Mouse (Mus musculus): ENCODE data around the gene Nup214. TPM values are rescaled to one million over a fixed set of nuclear protein-coding genes. Genes with fewer than 3 reads are reported as not detected.

Nup214 gene
- polyA plus RNA-seq, 1 experiment from 2014 or later = 47.8 TPM

- WGBS = 98% methylated on average over 2 of the region's 2 CpGs
- H3K36me3 ChIP-seq (ENCODE audit: control insufficient read depth, insufficient read depth, low read length) = peaks cover 88% of the 10 kb centered on the region
- no peak overlapping the region for H3K27ac ChIP-seq (ENCODE audit: low read depth, low read length)
- H3K27me3 ChIP-seq (replicated peaks; ENCODE audit: control insufficient read depth, insufficient read depth, low read length) = no peaks in the 10 kb centered on the region
- H3K9ac ChIP-seq (ENCODE audit: low read length) = no peak overlapping the region
- DNase-seq (ENCODE audit: low spot score) = no peak
- H3K4me1 ChIP-seq (ENCODE audit: control insufficient read depth, insufficient read depth, low read length) = no peaks in the 10 kb centered on the region
- no peak overlapping the region for H3K4me3 ChIP-seq (ENCODE audit: low read depth, low read length)
- H3K9me3 ChIP-seq (replicated peaks; ENCODE audit: control insufficient read depth, low read length) = no peaks in the 10 kb centered on the region
- no peak overlapping the region for H3K4me2 ChIP-seq (ENCODE audit: low read length)
- ATAC-seq = no peak
These were observed 66.9 kb downstream of the Nup214 start for GRCm38 (mm10) chr2:32041087-32041486.

- peaks cover 94% of the 10 kb centered on the region for H3K36me3 ChIP-seq (ENCODE audit: control insufficient read depth, insufficient read depth, low read length)
- H3K4me3 ChIP-seq (ENCODE audit: low read depth, low read length) = no peak overlapping the region
- no peak overlapping the region for H3K4me2 ChIP-seq (ENCODE audit: low read length)
- DNase-seq (ENCODE audit: low spot score) = no peak
- H3K9me3 ChIP-seq (replicated peaks; ENCODE audit: control insufficient read depth, low read length) = no peaks in the 10 kb centered on the region
- no peaks in the 10 kb centered on the region for H3K27me3 ChIP-seq (replicated peaks; ENCODE audit: control insufficient read depth, insufficient read depth, low read length)
- no peak overlapping the region for H3K27ac ChIP-seq (ENCODE audit: low read depth, low read length)
- no peak for ATAC-seq
- no peak overlapping the region for H3K9ac ChIP-seq (ENCODE audit: low read length)
- no peaks in the 10 kb centered on the region for H3K4me1 ChIP-seq (ENCODE audit: control insufficient read depth, insufficient read depth, low read length)
- 76% methylated on average over 5 of the region's 5 CpGs for WGBS
These were observed 69.6 kb downstream of the Nup214 start for GRCm38 (mm10) chr2:32043836-32044235.

GRCm38 (mm10) chr2:32045375-32045774, 71.1 kb downstream of the Nup214 start:
- H3K27ac ChIP-seq (ENCODE audit: low read depth, low read length) = no peak overlapping the region
- WGBS = 86% methylated on average over 6 of the region's 6 CpGs
- no peaks in the 10 kb centered on the region for H3K4me1 ChIP-seq (ENCODE audit: control insufficient read depth, insufficient read depth, low read length)
- ATAC-seq = no peak
- no peak overlapping the region for H3K4me3 ChIP-seq (ENCODE audit: low read depth, low read length)
- no peak overlapping the region for H3K9ac ChIP-seq (ENCODE audit: low read length)
- no peak overlapping the region for H3K4me2 ChIP-seq (ENCODE audit: low read length)
- no peak for DNase-seq (ENCODE audit: low spot score)
- peaks cover 88% of the 10 kb centered on the region for H3K36me3 ChIP-seq (ENCODE audit: control insufficient read depth, insufficient read depth, low read length)
- H3K9me3 ChIP-seq (replicated peaks; ENCODE audit: control insufficient read depth, low read length) = no peaks in the 10 kb centered on the region
- no peaks in the 10 kb centered on the region for H3K27me3 ChIP-seq (replicated peaks; ENCODE audit: control insufficient read depth, insufficient read depth, low read length)

GRCm38 (mm10) chr2:32046009-32046408, 71.8 kb downstream of the Nup214 start:
- no peak overlapping the region for H3K4me2 ChIP-seq (ENCODE audit: low read length)
- H3K4me1 ChIP-seq (ENCODE audit: control insufficient read depth, insufficient read depth, low read length) = no peaks in the 10 kb centered on the region
- H3K27me3 ChIP-seq (replicated peaks; ENCODE audit: control insufficient read depth, insufficient read depth, low read length) = no peaks in the 10 kb centered on the region
- no peaks in the 10 kb centered on the region for H3K9me3 ChIP-seq (replicated peaks; ENCODE audit: control insufficient read depth, low read length)
- peaks cover 89% of the 10 kb centered on the region for H3K36me3 ChIP-seq (ENCODE audit: control insufficient read depth, insufficient read depth, low read length)
- H3K9ac ChIP-seq (ENCODE audit: low read length) = no peak overlapping the region
- ATAC-seq (no peak), DNase-seq (ENCODE audit: low spot score) (no peak)
- no peak overlapping the region for H3K4me3 ChIP-seq (ENCODE audit: low read depth, low read length)
- 90% methylated on average over 10 of the region's 10 CpGs for WGBS
- H3K27ac ChIP-seq (ENCODE audit: low read depth, low read length) = no peak overlapping the region

- DNase-seq (ENCODE audit: low spot score) (no peak), ATAC-seq (no peak)
- Histone ChIP-seq H3K4me3 (ENCODE audit: low read depth, low read length) (no peak overlapping the region), H3K9ac (ENCODE audit: low read length) (no peak overlapping the region), H3K9me3 (replicated peaks; ENCODE audit: control insufficient read depth, low read length) (no peaks in the 10 kb centered on the region), H3K27ac (ENCODE audit: low read depth, low read length) (no peak overlapping the region), H3K27me3 (replicated peaks; ENCODE audit: control insufficient read depth, insufficient read depth, low read length) (no peaks in the 10 kb centered on the region), H3K4me1 (ENCODE audit: control insufficient read depth, insufficient read depth, low read length) (no peaks in the 10 kb centered on the region), H3K4me2 (ENCODE audit: low read length) (no peak overlapping the region), H3K36me3 (ENCODE audit: control insufficient read depth, insufficient read depth, low read length) (peaks cover 89% of the 10 kb centered on the region)
- WGBS = 76% methylated on average over 10 of the region's 10 CpGs
These were observed 73.1 kb downstream of the Nup214 start for GRCm38 (mm10) chr2:32047323-32047722.

- Histone ChIP-seq H3K4me1 (ENCODE audit: control insufficient read depth, insufficient read depth, low read length) (no peaks in the 10 kb centered on the region), H3K4me3 (ENCODE audit: low read depth, low read length) (no peak overlapping the region), H3K9ac (ENCODE audit: low read length) (no peak overlapping the region), H3K36me3 (ENCODE audit: control insufficient read depth, insufficient read depth, low read length) (peaks cover 58% of the 10 kb centered on the region), H3K27ac (ENCODE audit: low read depth, low read length) (no peak overlapping the region), H3K27me3 (replicated peaks; ENCODE audit: control insufficient read depth, insufficient read depth, low read length) (no peaks in the 10 kb centered on the region), H3K4me2 (ENCODE audit: low read length) (no peak overlapping the region), H3K9me3 (replicated peaks; ENCODE audit: control insufficient read depth, low read length) (no peaks in the 10 kb centered on the region)
- WGBS = 88% methylated on average over 8 of the region's 8 CpGs
- ATAC-seq = no peak
- no peak for DNase-seq (ENCODE audit: low spot score)
These were observed 77.6 kb downstream of the Nup214 start for GRCm38 (mm10) chr2:32051791-32052190.

GRCm38 (mm10) chr2:32052418-32052817, 78.2 kb downstream of the Nup214 start:
- no peak for ATAC-seq
- H3K36me3 ChIP-seq (ENCODE audit: control insufficient read depth, insufficient read depth, low read length) = peaks cover 52% of the 10 kb centered on the region

GRCm38 (mm10) chr2:32055357-32055965, 81.2 kb downstream of the Nup214 start:
- ATAC-seq = no peak
- no peak overlapping the region for H3K27ac ChIP-seq (ENCODE audit: low read depth, low read length)
- no peak overlapping the region for H3K9ac ChIP-seq (ENCODE audit: low read length)
- no peaks in the 10 kb centered on the region for H3K27me3 ChIP-seq (replicated peaks; ENCODE audit: control insufficient read depth, insufficient read depth, low read length)
- H3K4me2 ChIP-seq (ENCODE audit: low read length) = no peak overlapping the region
- no peak overlapping the region for H3K4me3 ChIP-seq (ENCODE audit: low read depth, low read length)
- no peaks in the 10 kb centered on the region for H3K4me1 ChIP-seq (ENCODE audit: control insufficient read depth, insufficient read depth, low read length)
- no peaks in the 10 kb centered on the region for H3K9me3 ChIP-seq (replicated peaks; ENCODE audit: control insufficient read depth, low read length)
- 59% methylated on average over 7 of the region's 7 CpGs for WGBS
- H3K36me3 ChIP-seq (ENCODE audit: control insufficient read depth, insufficient read depth, low read length) = peaks cover 28% of the 10 kb centered on the region
- no peak for DNase-seq (ENCODE audit: low spot score)

More at GRCm38 (mm10) chr2:32052418-32052817, 78.2 kb downstream of the Nup214 start:
- no peak for DNase-seq (ENCODE audit: low spot score)
- Histone ChIP-seq H3K4me3 (ENCODE audit: low read depth, low read length) (no peak overlapping the region), H3K4me2 (ENCODE audit: low read length) (no peak overlapping the region), H3K4me1 (ENCODE audit: control insufficient read depth, insufficient read depth, low read length) (no peaks in the 10 kb centered on the region), H3K27me3 (replicated peaks; ENCODE audit: control insufficient read depth, insufficient read depth, low read length) (no peaks in the 10 kb centered on the region), H3K27ac (ENCODE audit: low read depth, low read length) (no peak overlapping the region), H3K9ac (ENCODE audit: low read length) (no peak overlapping the region), H3K9me3 (replicated peaks; ENCODE audit: control insufficient read depth, low read length) (no peaks in the 10 kb centered on the region)
- 95% methylated on average over 7 of the region's 7 CpGs for WGBS

GRCm38 (mm10) chr2:32056524-32056923, 82.3 kb downstream of the Nup214 start:
- Histone ChIP-seq H3K9me3 (replicated peaks; ENCODE audit: control insufficient read depth, low read length) (no peaks in the 10 kb centered on the region), H3K4me1 (ENCODE audit: control insufficient read depth, insufficient read depth, low read length) (no peaks in the 10 kb centered on the region), H3K9ac (ENCODE audit: low read length) (no peak overlapping the region), H3K4me2 (ENCODE audit: low read length) (no peak overlapping the region), H3K27me3 (replicated peaks; ENCODE audit: control insufficient read depth, insufficient read depth, low read length) (no peaks in the 10 kb centered on the region), H3K36me3 (ENCODE audit: control insufficient read depth, insufficient read depth, low read length) (peaks cover 17% of the 10 kb centered on the region), H3K4me3 (ENCODE audit: low read depth, low read length) (no peak overlapping the region), H3K27ac (ENCODE audit: low read depth, low read length) (no peak overlapping the region)
- DNase-seq (ENCODE audit: low spot score) (no peak), ATAC-seq (no peak)
- 86% methylated on average over 10 of the region's 10 CpGs for WGBS
